Mouse (Mus musculus): ENCODE results near the gene Erlec1. TPM values are rescaled to one million over a fixed set of nuclear protein-coding genes. Genes with fewer than 3 reads are reported as not detected.

Erlec1 gene
- polyA plus RNA-seq, 2 experiments from 2014 or later: 12.1 to 15.3 TPM

Other genes starting within 250 kb of the Erlec1 start
- 10 to 100 TPM; 20.0 to 31.8 TPM for gene Psme4, start 182.6 kb downstream of the Erlec1 start, polyA plus RNA-seq (2017; shearing (Covaris generic))
- gene Gpr75, start 69.0 kb downstream of the Erlec1 start, polyA plus RNA-seq (2017; shearing (Covaris generic)): not detected
- gene Asb3, start 68.9 kb downstream of the Erlec1 start, polyA plus RNA-seq (2017; shearing (Covaris generic)): 10 to 100 TPM; 59.0 to 69.0 TPM
- 10 to 100 TPM; 10.1 to 11.1 TPM for gene Chac2, start 32.0 kb upstream of the Erlec1 start, polyA plus RNA-seq (2017; shearing (Covaris generic))
- not detected for gene Gm17332, start 228.1 kb upstream of the Erlec1 start, polyA plus RNA-seq (2017; shearing (Covaris generic))